Mouse (Mus musculus): Measurements from ENCODE around the gene Pnliprp2.

Gene Pnliprp2

GRCm38 (mm10) chr19:58795114-58795669 lies 35.7 kb downstream of the Pnliprp2 start:
- CTCF ChIA-PET: no interaction called here

GRCm38 (mm10) chr19:58805191-58805779 lies 45.8 kb downstream of the Pnliprp2 start:
- CTCF ChIA-PET: interaction anchor here (0.6 to 2.5 kb wide), 3 partner anchors 37 to 103 kb away, joined by 3 to 13 read pairs (median 4); no protein-coding TSS in a partner anchor

GRCm38 (mm10) chr19:58806364-58806763 lies 46.8 kb downstream of the Pnliprp2 start:
- CTCF ChIA-PET: interaction anchor here (0.6 to 2.5 kb wide), 2 partner anchors 14 to 97 kb away, joined by 3 to 13 read pairs; no protein-coding TSS in a partner anchor

- CTCF ChIA-PET: no interaction called here
Measured at GRCm38 (mm10) chr19:58808864-58809263, 49.3 kb downstream of the Pnliprp2 start.

- CTCF ChIA-PET: no interaction called here
Measured at GRCm38 (mm10) chr19:58810536-58810935, 51.0 kb downstream of the Pnliprp2 start.

GRCm38 (mm10) chr19:58815179-58815922 lies 55.8 kb downstream of the Pnliprp2 start:
- CTCF ChIA-PET: no interaction called here

GRCm38 (mm10) chr19:58816453-58817041 lies 57.0 kb downstream of the Pnliprp2 start:
- CTCF ChIA-PET: no interaction called here

- CTCF ChIA-PET: no interaction called here
Measured at GRCm38 (mm10) chr19:58817398-58817797, 57.9 kb downstream of the Pnliprp2 start.

GRCm38 (mm10) chr19:58818571-58819415 lies 59.3 kb downstream of the Pnliprp2 start:
- CTCF ChIA-PET: no interaction called here

- CTCF ChIA-PET: no interaction called here
Measured at GRCm38 (mm10) chr19:58822454-58823200, 63.1 kb downstream of the Pnliprp2 start.

- CTCF ChIA-PET: no interaction called here
Measured at GRCm38 (mm10) chr19:58823301-58823700, 63.8 kb downstream of the Pnliprp2 start.

- CTCF ChIA-PET: interaction anchor here (1.0 kb wide), 1 partner anchor 12 kb away, joined by 3 read pairs; no protein-coding TSS in a partner anchor
Measured at GRCm38 (mm10) chr19:58824316-58824715, 64.8 kb downstream of the Pnliprp2 start.
